Mouse (Mus musculus) limb, embryonic 14.5 days (tissue): ENCODE measurements at regions not wholly inside any gene's neighbourhood (a gene's known extent, or its start where the extent isn't known, plus 50 kb on each side); places are given as distances from the start of the nearest gene placed in this dataset.

Experiments used
- ATAC-seq: fragments of 200-750 bp; cut with Nextera tagmentation; 2 replicates; pipeline ENCODE4 v1.8.0; 2017; ENCODE audit warnings: low read depth, moderate number of reproducible peaks, moderate TSS enrichment; ENCODE audit not compliant: low FRiP score
- DNase-seq: peaks from one replicate; pipeline ENCODE4 v3.0.0-alpha.2; 2015; ENCODE audit warnings: low spot score
- H3K27ac ChIP-seq: fragments of 300-500 bp; sonication (generic); replicated peaks from 2 replicates; pipeline ENCODE4 v1.5.1; 2014; ENCODE audit warnings: low read depth, mild to moderate bottlenecking, low read length, moderate library complexity, mixed read lengths
- H3K27me3 ChIP-seq: fragments of 300-500 bp; sonication (generic); 2 replicates; pipeline ENCODE4 v1.6.1; 2014; ENCODE audit warnings: low read length, mixed read lengths; ENCODE audit not compliant: control insufficient read depth, insufficient read depth
- H3K36me3 ChIP-seq: fragments of 300-500 bp; sonication (generic); 2 replicates; pipeline ENCODE4 v1.6.1; 2014; ENCODE audit warnings: mild to moderate bottlenecking, low read length, moderate library complexity, mixed read lengths; ENCODE audit not compliant: control insufficient read depth, insufficient read depth
- H3K4me1 ChIP-seq: fragments of 300-500 bp; sonication (generic); 2 replicates; pipeline ENCODE4 v1.6.1; 2014; ENCODE audit warnings: antibody characterized with exemption, low read length, mixed read lengths; ENCODE audit not compliant: control insufficient read depth, insufficient read depth
- H3K4me2 ChIP-seq: fragments of 300-500 bp; sonication (generic); replicated peaks from 2 replicates; pipeline ENCODE4 v1.6.1; 2014; ENCODE audit warnings: low read depth, mild to moderate bottlenecking, low read length, moderate library complexity; ENCODE audit not compliant: severe bottlenecking
- H3K4me3 ChIP-seq: fragments of 300-500 bp; sonication (generic); replicated peaks from 2 replicates; pipeline ENCODE4 v1.5.1; 2014; ENCODE audit warnings: low read length
- H3K9ac ChIP-seq: fragments of 300-500 bp; sonication (generic); 2 replicates; pipeline ENCODE4 v1.6.1; 2014; ENCODE audit warnings: mild to moderate bottlenecking, low read depth, low read length, moderate library complexity; ENCODE audit not compliant: severe bottlenecking
- H3K9me3 ChIP-seq: fragments of 300-500 bp; sonication (generic); 2 replicates; pipeline ENCODE4 v1.6.1; 2016; ENCODE audit warnings: low read length; ENCODE audit not compliant: control insufficient read depth
- POLR2A ChIP-seq: fragments of 200-500 bp; IDR thresholded peaks from 2 replicates; pipeline ENCODE4 v1.8.0; 2012; ENCODE audit warnings: inconsistent platforms, mild to moderate bottlenecking, moderate library complexity, borderline replicate concordance; ENCODE audit not compliant: insufficient read depth, insufficient read length; ENCODE audit errors: extremely low read depth
- whole genome bisulfite sequencing: fragments of 180-500 bp; shearing (Covaris S2); extraction: QIAGEN DNeasy Blood & Tissue Kit; methylation state at CpG from one replicate; pipeline ENCODE4 v1.1.7; 2014; 5-methylcytosine and 5-hydroxymethylcytosine counted together

DNA sequence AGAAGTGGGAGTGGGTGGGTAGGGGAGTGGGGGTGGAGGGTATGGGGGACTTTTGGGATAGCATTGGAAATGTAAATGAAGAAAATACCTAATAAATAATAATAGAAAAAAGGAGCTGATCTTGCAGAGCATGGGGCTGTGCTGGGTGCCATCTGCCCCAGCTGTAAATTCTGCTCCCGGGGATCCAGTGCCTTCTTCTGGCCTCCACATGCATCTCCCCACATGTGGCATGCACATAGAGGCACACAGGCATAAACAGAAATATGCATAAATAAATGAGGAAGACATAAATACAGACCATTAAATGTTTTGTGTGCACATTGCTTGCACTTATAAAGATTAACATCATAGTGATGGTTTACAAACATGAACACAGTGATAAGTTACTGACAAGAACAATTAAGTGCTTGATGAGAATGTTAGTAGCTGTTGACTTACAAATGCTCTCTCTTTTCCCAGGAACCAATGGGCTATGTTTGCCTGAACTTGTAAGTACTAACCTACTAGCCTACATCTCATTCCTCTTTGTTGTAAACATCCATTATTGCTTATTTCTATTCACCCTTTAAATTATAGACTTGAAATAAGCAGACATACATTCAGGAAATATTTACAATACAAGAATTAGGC lies 245.8 kb downstream of the Rnf152 start:
- Histone ChIP-seq H3K9me3 (no peaks in the 10 kb centered on the region), H3K4me3 (no peak overlapping the region), H3K9ac (no peak overlapping the region), H3K4me1 (no peaks in the 10 kb centered on the region), H3K27me3 (no peaks in the 10 kb centered on the region), H3K27ac (no peak overlapping the region), H3K4me2 (no peak overlapping the region), H3K36me3 (no peaks in the 10 kb centered on the region)
- TF ChIP-seq POLR2A, result no peak
- WGBS, result 71% methylated on average over 1 of the region's 1 CpGs
- DNase-seq, result no peak
- no peak for ATAC-seq

DNA sequence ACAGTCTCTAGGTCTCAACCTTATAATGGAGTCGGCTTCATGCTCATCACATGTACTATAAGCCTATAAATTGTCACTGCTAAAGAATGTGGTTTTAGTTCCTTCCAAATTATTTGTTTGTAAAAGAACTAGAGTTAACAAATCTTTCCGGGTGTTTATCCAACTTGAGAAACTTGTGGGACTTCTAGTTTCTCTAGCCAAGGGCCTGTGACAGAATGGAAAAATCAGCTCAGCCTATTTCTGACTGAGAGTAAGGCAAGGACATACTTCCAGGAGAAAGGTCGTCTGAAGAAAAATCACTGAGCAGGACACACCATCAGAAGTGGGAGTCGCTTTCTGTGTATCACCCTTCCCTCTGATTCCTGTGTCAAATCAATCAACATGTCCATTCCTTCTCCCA lies 248.7 kb downstream of the Rnf152 start:
- H3K27me3 ChIP-seq, result no peaks in the 10 kb centered on the region

DNA sequence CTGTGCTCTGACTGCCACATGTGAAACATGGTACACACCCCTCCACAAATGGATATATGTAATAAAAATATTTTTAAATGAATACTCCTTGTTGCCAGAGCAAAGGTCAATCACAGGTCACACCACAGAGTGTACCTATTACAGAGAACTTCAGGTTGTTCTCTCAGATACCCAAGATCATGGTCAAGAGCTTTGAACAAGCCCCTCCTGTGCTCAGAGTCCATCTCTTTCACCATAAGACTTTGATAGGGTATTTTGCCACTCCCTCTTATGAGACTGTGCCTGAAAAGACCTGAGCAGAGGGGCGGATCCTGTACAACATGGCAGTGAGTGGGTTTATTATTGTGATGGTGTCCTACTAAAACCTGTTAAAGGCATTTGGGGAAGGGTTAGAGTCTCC lies 249.3 kb downstream of the Rnf152 start:
- ATAC-seq (no peak), DNase-seq (no peak)
- no peaks in the 10 kb centered on the region for H3K9me3 ChIP-seq
- WGBS, result 82% methylated on average over 1 of the region's 1 CpGs
- H3K4me2 ChIP-seq, result no peak overlapping the region
- H3K27ac ChIP-seq, result no peak overlapping the region
- no peaks in the 10 kb centered on the region for H3K4me1 ChIP-seq
- H3K4me3 ChIP-seq, result no peak overlapping the region
- no peak for TF ChIP-seq POLR2A
- H3K27me3 ChIP-seq, result no peaks in the 10 kb centered on the region
- H3K9ac ChIP-seq, result no peak overlapping the region
- H3K36me3 ChIP-seq, result no peaks in the 10 kb centered on the region

More for the DNA sequence above, 248.7 kb downstream of the Rnf152 start:
- H3K4me3 ChIP-seq, result no peak overlapping the region
- no peak overlapping the region for H3K9ac ChIP-seq
- H3K4me2 ChIP-seq, result no peak overlapping the region
- 80% methylated on average over 4 of the region's 4 CpGs for WGBS
- DNase-seq (no peak), ATAC-seq (no peak)
- no peaks in the 10 kb centered on the region for H3K9me3 ChIP-seq
- no peaks in the 10 kb centered on the region for H3K4me1 ChIP-seq
- no peaks in the 10 kb centered on the region for H3K36me3 ChIP-seq
- TF ChIP-seq POLR2A, result no peak
- no peak overlapping the region for H3K27ac ChIP-seq

DNA sequence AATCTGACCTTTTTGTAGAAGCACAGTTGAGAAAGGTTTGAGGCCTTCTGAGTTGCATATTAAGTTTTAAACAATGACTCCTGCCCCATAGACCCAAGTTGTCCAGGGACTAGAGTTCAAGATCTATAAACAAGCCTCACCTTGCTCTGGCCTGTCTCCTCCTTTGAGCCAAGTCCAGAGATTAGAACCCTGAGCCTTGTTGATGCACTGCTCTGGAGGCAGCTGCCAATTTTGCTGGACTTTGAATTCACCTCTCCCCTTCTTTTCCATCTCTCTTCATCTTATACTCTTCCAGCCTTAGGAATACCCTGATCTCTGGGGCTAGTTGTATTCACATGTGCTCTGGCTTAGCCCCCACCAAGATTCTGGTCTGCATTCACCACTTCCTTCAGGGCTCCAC lies 251.3 kb downstream of the Rnf152 start:
- no peak for DNase-seq
- no peak for TF ChIP-seq POLR2A
- no peaks in the 10 kb centered on the region for H3K4me1 ChIP-seq
- no peak overlapping the region for H3K9ac ChIP-seq
- H3K27ac ChIP-seq, result no peak overlapping the region
- H3K36me3 ChIP-seq, result no peaks in the 10 kb centered on the region
- no peaks in the 10 kb centered on the region for H3K9me3 ChIP-seq
- no peak overlapping the region for H3K4me2 ChIP-seq
- H3K27me3 ChIP-seq, result no peaks in the 10 kb centered on the region
- ATAC-seq, result no peak
- H3K4me3 ChIP-seq, result no peak overlapping the region

DNA sequence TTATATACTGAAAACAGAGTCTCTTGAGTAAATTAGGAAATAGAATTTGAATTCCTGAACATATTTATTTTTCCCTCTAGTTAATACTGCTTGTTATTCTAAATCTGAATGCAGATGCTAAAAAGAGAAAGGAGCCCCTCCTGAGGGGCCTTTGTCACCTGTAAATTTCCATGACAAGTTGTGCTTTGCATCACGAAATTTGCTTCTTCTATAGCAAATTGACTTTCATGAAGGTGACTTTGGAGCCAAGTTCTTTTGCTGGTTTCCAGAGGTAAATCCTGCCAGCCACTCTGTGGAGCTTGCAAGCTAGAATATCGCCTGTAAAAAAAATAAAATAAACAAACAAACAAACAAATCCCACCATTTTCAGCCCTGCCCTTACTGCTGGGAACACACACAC lies 261.4 kb downstream of the Rnf152 start:
- ATAC-seq, result no peak
- DNase-seq, result no peak

DNA sequence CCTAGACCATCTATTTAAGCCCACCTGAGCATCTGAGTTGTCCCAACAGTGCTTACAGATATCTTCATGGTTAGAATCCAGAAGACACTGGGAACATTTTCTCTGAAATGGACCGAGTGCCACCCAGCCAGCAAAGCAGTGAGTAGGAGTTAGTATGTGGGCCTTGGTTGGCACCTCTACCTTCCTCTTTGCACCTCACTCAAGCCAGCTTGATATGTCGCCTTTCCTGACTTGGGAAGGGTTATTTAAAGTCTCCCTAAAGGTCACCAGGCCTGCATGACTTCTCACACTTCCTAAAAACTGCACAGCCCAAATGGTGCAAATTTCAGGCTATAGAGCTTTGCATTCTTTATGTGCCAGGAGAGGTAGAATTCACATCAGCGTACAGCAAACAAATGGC lies 262.0 kb downstream of the Rnf152 start:
- 71% methylated on average over 3 of the region's 3 CpGs for WGBS
- ATAC-seq (no peak), DNase-seq (no peak)
- Histone ChIP-seq H3K4me2 (no peak overlapping the region), H3K9me3 (no peaks in the 10 kb centered on the region), H3K4me1 (0 out of 2 replicates have a peak, but pooled peaks cover under 1% of the 10 kb centered on the region), H3K27ac (no peak overlapping the region), H3K27me3 (no peaks in the 10 kb centered on the region), H3K4me3 (no peak overlapping the region), H3K9ac (no peak overlapping the region), H3K36me3 (no peaks in the 10 kb centered on the region)
- no peak for TF ChIP-seq POLR2A

More for the DNA sequence above, 261.4 kb downstream of the Rnf152 start:
- Histone ChIP-seq H3K9ac (no peak overlapping the region), H3K27ac (no peak overlapping the region), H3K36me3 (no peaks in the 10 kb centered on the region), H3K27me3 (no peaks in the 10 kb centered on the region), H3K4me2 (no peak overlapping the region), H3K4me3 (no peak overlapping the region), H3K4me1 (no peaks in the 10 kb centered on the region), H3K9me3 (no peaks in the 10 kb centered on the region)
- TF ChIP-seq POLR2A, result no peak
- 64% methylated on average over 2 of the region's 2 CpGs for WGBS
